Mouse (Mus musculus) mouse embryonic stem cell (cell line): ENCODE results near the gene Prkce.

Source experiments
- in situ Hi-C, 2 experiments: fragments of 300-500 bp; cut with MboI; formaldehyde crosslinking; loops; 1 replicate in 1 of 2; 3 replicates in 1 of 2; pipeline ENCODE4 v1.14.3; 2019 to 2020; ENCODE audit warnings: low sequenced_read_pairs in 2 of 2, low pct_unique_long_range_greater_than_20kb in 1 of 2, mixed read lengths in 1 of 2; ENCODE audit not compliant: unreplicated experiment in 1 of 2

Gene Prkce

DNA sequence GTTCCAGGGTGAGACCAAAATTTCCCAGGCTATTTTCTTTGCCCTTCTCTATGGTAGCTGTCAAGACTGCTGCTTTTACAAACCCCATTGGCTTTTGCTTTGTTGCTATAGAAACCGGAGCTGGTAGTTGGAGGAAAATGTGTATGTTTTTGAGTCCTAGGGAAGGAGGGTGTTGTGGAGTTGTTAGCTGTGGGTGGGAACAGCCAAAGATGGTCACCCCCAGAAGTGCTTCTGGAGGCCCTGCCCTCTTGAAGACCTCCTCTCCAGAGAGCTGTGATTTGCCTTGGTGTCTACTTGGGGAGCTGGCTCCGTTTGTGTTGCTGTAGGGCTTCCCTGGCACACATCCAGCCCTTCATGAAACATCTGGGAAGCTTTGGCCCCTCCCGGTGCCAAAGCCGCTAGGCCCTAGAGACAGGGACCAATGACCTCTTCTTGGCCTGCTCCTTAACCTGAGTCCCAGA is 203.5 kb downstream of the Prkce start:
- in situ Hi-C loops: no loop called here

- in situ Hi-C loops: no loop called here
Measured at GRCm38 (mm10) chr17:86376389-86376788, 208.8 kb downstream of the Prkce start.

- in situ Hi-C loops: no loop called here
Measured at GRCm38 (mm10) chr17:86377863-86378262, 210.3 kb downstream of the Prkce start.

DNA sequence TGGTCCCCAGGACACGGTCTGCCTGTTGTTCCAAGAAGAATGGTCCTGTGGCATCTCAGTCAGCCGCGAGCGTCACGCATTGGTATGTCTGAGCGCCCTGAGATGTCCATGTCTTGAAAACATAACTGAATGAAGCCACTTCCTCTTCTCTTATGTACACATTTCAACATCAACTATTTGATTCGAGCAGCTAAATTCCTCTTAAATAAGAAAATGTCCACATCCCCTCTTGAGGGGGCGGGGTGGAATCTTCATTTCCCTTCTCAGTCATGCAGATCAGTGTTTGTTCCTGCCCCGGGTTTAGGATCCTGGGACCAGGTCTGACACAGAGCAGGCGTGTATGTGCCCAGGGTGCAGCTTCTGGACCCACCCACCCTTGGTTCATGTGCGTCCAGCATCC is 211.0 kb downstream of the Prkce start:
- in situ Hi-C loops: no loop called here

DNA sequence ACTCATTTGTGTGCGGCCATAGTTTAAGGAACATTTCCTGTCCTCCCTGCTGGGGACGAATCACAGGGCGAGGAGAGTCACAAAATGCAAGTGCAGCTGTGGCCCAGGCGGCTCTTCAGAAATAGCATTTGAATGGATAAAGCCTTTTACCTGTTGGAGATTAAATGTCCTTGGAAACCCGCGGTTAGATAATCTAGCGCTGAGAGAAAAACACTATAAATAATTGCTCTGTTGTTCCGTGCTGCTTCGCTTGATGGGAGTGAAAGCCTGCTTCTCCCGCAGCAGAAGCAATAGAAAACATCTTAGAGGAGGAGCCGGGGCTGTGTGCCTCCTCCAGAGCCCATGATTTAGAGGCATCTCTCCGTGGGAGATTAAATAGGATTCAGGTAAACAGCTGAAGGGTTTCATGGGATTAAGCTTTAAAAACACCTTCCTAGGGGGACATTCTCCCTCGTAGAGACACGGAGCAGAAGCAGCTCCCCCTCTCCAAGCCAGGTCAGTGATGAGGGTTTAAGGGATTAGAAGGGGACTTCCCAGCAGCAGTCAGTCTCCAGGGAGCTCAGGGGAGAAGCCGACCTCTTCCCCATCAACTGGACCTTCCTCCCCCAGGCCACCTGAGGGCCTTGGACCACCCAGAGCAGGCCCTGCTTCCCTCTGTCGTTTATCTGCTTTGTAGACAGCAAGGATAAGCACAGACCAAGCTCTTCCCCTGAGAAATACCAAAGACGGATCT is 212.0 kb downstream of the Prkce start:
- in situ Hi-C loops: no loop called here

DNA sequence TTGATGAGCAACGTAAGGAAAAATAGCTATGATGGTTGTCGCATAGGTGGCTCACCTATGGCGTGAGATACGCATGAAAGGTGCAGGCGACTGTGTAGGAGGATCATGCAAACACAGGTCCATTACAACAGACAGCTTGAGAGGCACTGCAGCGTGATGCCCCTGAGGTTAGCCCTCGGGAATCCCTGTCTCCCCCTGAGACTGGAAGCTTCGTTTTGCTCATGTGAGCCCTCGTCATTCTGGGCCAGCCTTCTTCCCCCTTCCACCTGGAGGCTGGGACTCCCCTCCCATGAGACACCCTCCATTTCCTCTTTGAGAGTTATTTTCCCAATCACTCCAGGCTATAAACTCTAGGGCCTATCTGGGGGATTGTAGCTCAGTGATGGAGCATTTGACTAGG is 213.9 kb downstream of the Prkce start:
- in situ Hi-C loops: no loop called here

DNA sequence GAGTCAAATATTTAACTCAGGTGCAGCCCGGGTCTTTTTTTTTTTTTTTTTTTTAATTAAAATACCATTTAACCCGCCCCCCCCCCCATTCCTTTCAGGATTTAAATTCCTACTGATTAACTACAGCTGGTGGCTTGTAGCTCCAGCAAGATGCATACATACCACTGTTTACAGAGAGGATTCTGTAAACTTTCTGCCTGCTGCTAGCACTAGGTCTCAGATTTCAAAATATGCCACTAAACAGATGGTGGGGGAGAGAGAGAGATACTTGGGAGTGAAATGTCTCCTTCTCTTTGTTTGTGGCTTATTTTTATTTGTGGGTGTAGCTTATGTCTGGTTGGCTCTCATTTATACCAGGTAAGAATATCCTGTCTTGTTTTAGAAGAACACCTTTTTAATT is 215.3 kb downstream of the Prkce start:
- in situ Hi-C loops: no loop called here

GRCm38 (mm10) chr17:86383699-86384572 is 216.4 kb downstream of the Prkce start:
- in situ Hi-C loops: no loop called here

DNA sequence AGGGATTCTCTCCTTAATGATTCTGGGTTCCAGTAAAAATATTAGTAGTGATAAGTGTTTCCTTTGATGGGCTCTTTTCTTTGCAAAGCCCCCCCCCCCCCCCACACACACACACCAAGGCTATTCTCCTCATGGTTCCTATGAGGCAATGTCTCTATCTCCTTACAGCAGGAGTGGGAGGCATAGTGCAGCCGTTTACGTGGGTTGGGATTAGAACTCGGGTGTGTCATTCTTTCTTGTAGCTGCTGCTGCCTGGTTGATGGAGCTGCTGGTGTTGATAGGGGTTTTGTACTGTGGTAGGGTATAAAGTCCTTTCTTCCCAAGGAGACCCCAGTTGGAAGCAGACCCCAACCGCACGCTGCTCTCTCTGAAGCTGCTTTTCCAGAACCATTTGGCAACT is 224.9 kb downstream of the Prkce start:
- in situ Hi-C loops: no loop called here

GRCm38 (mm10) chr17:86393191-86393590 is 225.6 kb downstream of the Prkce start:
- in situ Hi-C loops: no loop called here

GRCm38 (mm10) chr17:86397097-86397496 is 229.5 kb downstream of the Prkce start:
- in situ Hi-C loops: no loop called here

GRCm38 (mm10) chr17:86397647-86398046 is 230.1 kb downstream of the Prkce start:
- in situ Hi-C loops: no loop called here

- in situ Hi-C loops: no loop called here
Measured at GRCm38 (mm10) chr17:86398226-86398625, 230.6 kb downstream of the Prkce start.

- in situ Hi-C loops: no loop called here
Measured at GRCm38 (mm10) chr17:86400032-86400431, 232.4 kb downstream of the Prkce start.

DNA sequence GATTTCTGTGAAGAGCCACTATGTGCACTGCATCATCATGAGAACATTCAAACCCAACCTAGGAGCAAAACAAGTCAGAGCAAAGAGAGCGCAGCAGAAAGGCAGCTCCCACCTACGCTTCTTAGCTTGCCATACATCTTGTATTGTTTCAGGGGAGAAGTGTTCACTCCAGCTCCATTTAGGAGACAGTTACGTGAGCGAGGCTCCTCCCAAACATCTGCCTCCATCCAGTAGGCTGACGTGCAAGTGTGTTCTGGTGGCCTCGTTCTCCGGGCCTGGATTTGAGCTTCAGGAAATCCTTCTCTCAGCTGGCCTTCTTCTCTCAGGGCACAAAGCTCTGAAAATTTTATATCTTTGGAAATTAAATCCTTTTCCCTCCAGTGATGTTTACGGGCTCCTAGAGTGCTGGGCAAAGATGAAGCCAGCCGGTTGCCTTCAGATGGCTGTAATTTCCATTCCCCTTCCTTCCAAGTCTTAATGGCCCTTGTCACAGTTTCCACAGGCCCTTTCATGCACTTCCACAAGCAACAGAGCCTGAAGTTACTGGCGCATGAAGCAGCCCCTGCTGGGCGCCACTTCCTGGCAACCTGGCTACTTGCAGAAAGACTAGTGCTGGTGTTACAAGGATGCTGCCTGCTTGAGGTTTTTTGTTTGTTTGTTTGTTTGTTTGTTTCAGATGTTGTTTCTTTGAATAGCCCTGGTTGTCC is 237.4 kb downstream of the Prkce start:
- in situ Hi-C loops: no loop called here

DNA sequence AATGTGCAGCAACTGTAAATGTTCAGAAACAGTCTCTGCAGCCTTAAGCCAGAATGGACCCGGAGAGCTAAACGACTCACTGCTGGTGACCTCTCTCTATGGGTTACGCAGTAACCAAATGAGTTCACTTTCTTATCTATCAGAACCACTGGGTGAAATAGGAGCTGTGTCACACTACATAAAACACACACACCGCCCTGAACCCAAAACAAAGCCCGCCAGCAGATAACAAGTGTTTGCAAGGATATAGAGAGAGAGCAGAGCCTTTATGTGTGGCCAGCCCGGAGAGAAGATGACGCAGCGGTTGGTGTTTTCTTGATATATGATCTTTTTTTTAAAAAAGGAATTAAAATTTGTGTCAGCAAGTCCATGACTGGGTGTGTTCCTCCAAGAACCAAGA is 238.1 kb downstream of the Prkce start:
- in situ Hi-C loops: no loop called here

- in situ Hi-C loops: no loop called here
Measured at GRCm38 (mm10) chr17:86407921-86408613, 240.5 kb downstream of the Prkce start.

- in situ Hi-C loops: no loop called here
Measured at GRCm38 (mm10) chr17:86408614-86409006, 241.0 kb downstream of the Prkce start.

GRCm38 (mm10) chr17:86409485-86409884 is 241.9 kb downstream of the Prkce start:
- in situ Hi-C loops: no loop called here
